Mouse (Mus musculus) G1E-ER4 (cell line): ENCODE results near the gene Pdcd7. TPM values are rescaled to one million over a fixed set of nuclear protein-coding genes. Genes with fewer than 3 reads are reported as not detected.

Source experiments
- GATA1 ChIP-seq: IDR thresholded peaks from one replicate; pipeline ENCODE4 v1.8.0; 2012; ENCODE audit warnings: low read length, inconsistent platforms
- polyA plus RNA-seq: library from polyadenylated mRNA; stranded (reverse); fragments of >175 nt; gene quantifications from 2 replicates; pipeline ENCODE4 v1.2.3, GENCODE M21; 2012

Pdcd7 gene
- polyA plus RNA-seq, 1 experiment, result 42.2 TPM

DNA sequence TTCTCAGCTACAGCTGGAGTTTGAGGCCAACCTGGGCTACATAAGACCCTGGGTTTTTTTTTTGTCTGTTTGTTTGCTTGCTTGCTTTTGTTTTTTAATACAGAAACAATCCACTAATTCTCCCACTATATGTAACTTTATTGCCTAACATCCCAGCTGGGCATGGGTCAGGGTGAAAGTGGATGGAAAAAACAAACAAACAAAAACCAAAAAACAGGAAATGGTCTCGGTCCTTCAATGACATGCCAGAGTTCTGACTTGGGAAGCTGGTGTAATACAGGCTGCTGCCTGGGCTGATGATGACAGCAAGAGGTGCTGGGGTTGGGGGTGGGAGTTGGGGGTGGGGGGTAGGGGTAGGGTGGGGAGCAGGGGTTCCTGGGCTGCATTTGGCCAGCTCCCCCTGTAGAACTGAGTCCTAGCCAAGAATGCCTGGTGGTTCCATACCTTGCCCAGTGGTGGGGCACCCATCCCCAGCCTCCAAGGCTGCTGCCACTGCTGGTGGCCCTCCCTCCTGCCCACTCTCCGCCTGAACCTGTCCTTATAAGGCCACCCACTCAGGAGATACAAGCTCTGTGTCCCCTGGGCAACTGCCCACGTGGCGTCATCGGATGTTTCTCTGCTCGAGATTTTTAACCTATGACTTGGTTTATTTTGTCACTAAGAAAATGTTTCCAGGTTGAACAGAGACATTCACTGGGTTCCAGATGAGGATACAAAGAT is 36.3 kb downstream of the Pdcd7 start:
- TF ChIP-seq GATA1, result no peak

DNA sequence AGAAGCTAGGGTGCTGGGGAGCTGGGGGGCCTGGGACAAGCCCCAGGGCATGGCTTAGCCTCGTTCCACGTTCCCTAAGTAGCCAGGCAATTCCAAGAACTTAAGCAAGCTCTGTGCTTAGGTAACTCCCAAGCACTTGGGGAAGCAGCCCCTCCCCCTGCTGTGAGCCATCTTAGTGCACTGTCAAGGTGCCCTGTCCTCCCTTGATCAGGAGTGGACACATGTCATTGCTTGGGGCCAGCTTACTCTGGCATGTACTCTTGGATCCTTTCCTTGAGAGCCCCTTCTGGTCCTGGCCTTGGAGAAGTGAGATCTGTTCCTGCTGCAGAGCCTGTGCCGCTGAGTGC is 36.8 kb downstream of the Pdcd7 start:
- TF ChIP-seq GATA1, result no peak

- no peak for TF ChIP-seq GATA1
These were observed 38.4 kb downstream of the Pdcd7 start for GRCm38 (mm10) chr9:65384276-65384675.

- TF ChIP-seq GATA1, result no peak
These were observed 40.7 kb downstream of the Pdcd7 start for GRCm38 (mm10) chr9:65386373-65387140.

DNA sequence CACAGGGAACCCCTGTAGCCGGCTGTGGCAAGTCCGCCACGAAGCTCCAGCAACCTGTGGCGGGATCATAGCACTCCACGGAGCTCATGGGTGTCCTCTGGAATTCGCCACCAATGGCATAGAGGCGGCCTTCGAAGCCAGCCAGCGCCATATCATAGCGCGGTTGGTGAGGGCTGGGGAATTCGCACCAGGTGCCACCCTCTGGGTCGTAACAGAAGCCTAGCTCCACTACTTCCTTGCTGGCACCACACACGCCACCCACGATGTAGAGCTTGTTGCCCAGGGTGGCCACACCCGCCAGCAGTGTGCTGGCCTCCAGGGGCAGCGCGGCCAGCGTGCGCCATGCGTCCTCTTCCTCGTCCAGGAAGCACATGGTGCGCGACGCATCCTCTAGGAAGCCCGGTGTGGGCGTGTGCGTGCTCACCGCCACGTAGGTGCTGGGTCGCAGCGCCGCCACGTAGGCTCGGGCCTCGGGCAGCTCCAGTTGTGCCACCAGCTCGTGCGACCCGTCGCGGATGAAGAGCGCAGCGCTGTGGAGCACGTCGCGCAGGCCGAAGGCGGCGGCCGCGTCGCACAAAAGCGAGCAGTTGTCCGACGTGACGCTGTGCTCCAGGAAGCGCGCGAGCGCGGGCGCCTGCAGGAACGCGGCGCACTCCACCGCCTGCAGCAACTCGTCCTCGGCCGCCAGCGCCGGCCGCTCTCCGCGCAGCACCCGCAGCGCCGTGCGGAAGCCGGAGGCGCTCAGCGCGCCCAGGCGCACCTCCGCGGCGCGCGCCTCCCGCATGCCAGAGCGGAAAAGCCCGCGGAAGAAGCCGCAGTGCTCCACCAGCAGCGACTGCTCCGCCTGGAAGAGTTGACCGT is 45.1 kb downstream of the Pdcd7 start:
- no peak for TF ChIP-seq GATA1

GRCm38 (mm10) chr9:65391613-65391964 is 45.7 kb downstream of the Pdcd7 start, which contains the start of gene Kbtbd13:
Gene Kbtbd13 (minus strand): TSS chr9:65391652.
- no peak for TF ChIP-seq GATA1

- TF ChIP-seq GATA1, result no peak
These were observed 46.9 kb downstream of the Pdcd7 start for GRCm38 (mm10) chr9:65392638-65393364.

GRCm38 (mm10) chr9:65393606-65394005 is 47.7 kb downstream of the Pdcd7 start:
- no peak for TF ChIP-seq GATA1

- TF ChIP-seq GATA1, result no peak
These were observed 48.5 kb downstream of the Pdcd7 start for GRCm38 (mm10) chr9:65394360-65394759.

- no peak for TF ChIP-seq GATA1
These were observed 52.4 kb downstream of the Pdcd7 start, which contains the start of gene Rasl12 for GRCm38 (mm10) chr9:65398279-65398678. Gene Rasl12 (plus strand): TSS chr9:65398506.

GRCm38 (mm10) chr9:65399934-65400333 is 54.0 kb downstream of the Pdcd7 start:
- TF ChIP-seq GATA1, result no peak

DNA sequence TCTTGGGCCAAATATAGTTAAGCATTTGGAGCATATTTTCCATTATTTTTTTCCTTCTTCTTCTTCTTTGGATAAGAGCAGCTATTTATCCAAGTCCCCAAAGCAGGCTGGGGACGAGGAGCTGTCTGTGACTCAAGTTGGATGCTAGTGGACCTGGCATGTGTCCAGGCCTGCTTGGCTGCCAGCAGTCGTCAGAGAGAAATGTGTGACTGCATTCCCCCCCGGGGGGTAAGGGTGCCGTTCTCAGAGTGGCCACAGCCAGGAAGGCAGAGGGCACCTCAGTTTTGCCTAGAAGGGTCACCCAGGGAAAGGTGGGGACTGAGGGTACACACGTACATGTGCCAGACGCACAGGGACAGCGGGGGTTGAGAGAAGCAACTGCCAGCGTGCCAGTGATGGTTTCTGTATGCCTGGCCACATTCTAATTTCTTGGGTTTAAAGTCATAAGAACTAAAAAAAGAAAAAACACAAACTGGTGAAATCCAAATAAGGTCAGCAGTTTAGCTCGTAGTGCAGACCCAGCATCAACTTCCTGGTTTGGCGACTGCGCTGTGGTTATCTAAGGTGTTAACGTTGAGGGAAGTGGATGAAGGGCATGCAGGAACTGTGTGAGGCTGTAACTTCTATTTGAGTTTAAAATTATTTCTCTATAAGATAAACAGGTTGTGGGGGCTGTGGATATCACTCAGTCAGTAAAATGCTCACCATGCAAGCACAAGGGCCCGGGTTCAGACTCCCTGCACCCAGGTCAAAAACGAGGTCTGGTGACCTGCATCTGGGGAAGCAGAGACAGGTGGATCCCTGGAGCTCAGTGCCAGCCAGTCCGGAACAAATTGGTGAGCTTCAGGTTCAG is 58.7 kb downstream of the Pdcd7 start:
- TF ChIP-seq GATA1, result no peak

- TF ChIP-seq GATA1, result no peak
These were observed 59.2 kb downstream of the Pdcd7 start for GRCm38 (mm10) chr9:65405184-65405449.

GRCm38 (mm10) chr9:65407327-65407726 is 61.4 kb downstream of the Pdcd7 start:
- no peak for TF ChIP-seq GATA1

GRCm38 (mm10) chr9:65407861-65408260 is 62.0 kb downstream of the Pdcd7 start:
- TF ChIP-seq GATA1, result no peak

DNA sequence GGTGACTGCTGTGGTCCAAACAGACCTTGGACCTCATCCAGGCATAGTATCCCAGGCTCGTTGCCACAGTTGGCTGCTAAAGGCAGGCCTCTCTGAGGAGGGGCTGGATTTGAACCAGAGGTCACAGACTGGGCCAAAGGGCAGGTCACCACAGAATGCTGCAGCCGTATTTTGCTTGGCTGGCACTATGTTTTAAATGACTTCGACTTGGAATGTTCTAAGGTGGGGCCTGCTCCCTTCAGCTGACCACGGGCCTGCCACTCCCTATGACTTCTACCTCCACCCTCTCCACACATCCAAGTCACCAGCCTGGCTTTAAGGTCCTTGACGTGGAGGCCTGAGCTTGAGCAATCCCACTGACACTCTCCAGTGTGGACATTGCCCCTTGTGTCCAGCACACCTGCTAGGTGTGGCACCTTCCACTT is 63.0 kb downstream of the Pdcd7 start:
- no peak for TF ChIP-seq GATA1

Other genes starting within 250 kb of the Pdcd7 start
- 0.01 TPM in 1 of 2 replicates, not detected in the other for gene Igdcc4, start 244.6 kb upstream of the Pdcd7 start, polyA plus RNA-seq
- not detected in 2 replicates for gene Igdcc3, start 204.9 kb upstream of the Pdcd7 start, polyA plus RNA-seq
- 10.1 and 14.4 TPM in 2 replicates for gene Parp16, start 150.8 kb upstream of the Pdcd7 start, polyA plus RNA-seq
- not detected in 2 replicates for gene Cilp, start 80.9 kb upstream of the Pdcd7 start, polyA plus RNA-seq
- gene Clpx, start 51.8 kb upstream of the Pdcd7 start, polyA plus RNA-seq, result 19.2 and 25.8 TPM in 2 replicates
- gene Ubap1l, start 14.9 kb downstream of the Pdcd7 start, polyA plus RNA-seq, result 0.05 and 0.08 TPM in 2 replicates
- gene Kbtbd13, start 45.5 kb downstream of the Pdcd7 start, polyA plus RNA-seq, result not detected in 2 replicates
- not detected in 2 replicates for gene Rasl12, start 52.4 kb downstream of the Pdcd7 start, polyA plus RNA-seq
- not detected in 2 replicates for gene Slc51b, start 76.9 kb downstream of the Pdcd7 start, polyA plus RNA-seq
- 8.3 and 11.7 TPM in 2 replicates for gene Mtfmt, start 89.7 kb downstream of the Pdcd7 start, polyA plus RNA-seq
- 20.7 and 28.0 TPM in 2 replicates for gene Spg21, start 114.8 kb downstream of the Pdcd7 start, polyA plus RNA-seq
- not detected in 2 replicates for gene Ankdd1a, start 174.1 kb downstream of the Pdcd7 start, polyA plus RNA-seq
- 17.8 and 32.5 TPM in 2 replicates for gene Plekho2, start 233.9 kb downstream of the Pdcd7 start, polyA plus RNA-seq
- gene Pif1, start 241.1 kb downstream of the Pdcd7 start, polyA plus RNA-seq, result 8.1 and 9.4 TPM in 2 replicates